Mouse (Mus musculus) spleen, adult 2 months (tissue): ENCODE data around the gene Shc2.

Source experiments
- CTCF ChIP-seq: fragments of 200-500 bp; IDR thresholded peaks from 2 replicates; pipeline ENCODE4 v1.5.1; 2011; ENCODE audit warnings: mild to moderate bottlenecking, inconsistent platforms; ENCODE audit not compliant: insufficient read depth, insufficient read length, insufficient replicate concordance; ENCODE audit errors: extremely low read depth
- POLR2A ChIP-seq: fragments of 200-500 bp; IDR thresholded peaks from 2 replicates; pipeline ENCODE4 v1.6.1; 2011; ENCODE audit warnings: low read depth, low read length, inconsistent platforms

DNA sequence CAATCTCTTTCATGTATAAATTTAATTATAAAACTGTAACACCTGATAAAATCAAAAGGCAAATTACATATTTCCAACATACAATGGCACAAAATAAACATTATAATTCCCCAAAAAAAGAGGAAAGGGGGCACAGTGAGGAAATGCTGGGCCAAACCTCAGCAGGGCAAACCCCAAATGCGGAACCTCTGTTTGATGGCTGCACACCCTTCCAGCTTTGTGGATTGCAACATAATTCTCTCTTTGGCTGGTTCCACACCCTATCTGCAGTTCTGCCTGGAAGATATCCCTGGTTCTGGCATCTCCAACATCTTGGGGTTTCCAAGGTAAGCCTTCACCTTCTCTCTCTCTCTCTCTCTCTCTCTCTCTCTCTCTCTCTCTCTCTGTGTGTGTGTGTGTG lies 47.0 kb downstream of the Shc2 start:
- no peak for TF ChIP-seq POLR2A
- no peak for TF ChIP-seq CTCF
